Mouse (Mus musculus): Measurements from ENCODE around the gene Tmem179b.
A peak's percentile ranks its signal among the peaks of the same experiment; 100 is the strongest.
"Not testable (repeated sequence)": the region's sequence is repeated elsewhere in the genome, so short reads cannot be mapped to it uniquely, and the experiment has no call there.

The Tmem179b gene

DNA sequence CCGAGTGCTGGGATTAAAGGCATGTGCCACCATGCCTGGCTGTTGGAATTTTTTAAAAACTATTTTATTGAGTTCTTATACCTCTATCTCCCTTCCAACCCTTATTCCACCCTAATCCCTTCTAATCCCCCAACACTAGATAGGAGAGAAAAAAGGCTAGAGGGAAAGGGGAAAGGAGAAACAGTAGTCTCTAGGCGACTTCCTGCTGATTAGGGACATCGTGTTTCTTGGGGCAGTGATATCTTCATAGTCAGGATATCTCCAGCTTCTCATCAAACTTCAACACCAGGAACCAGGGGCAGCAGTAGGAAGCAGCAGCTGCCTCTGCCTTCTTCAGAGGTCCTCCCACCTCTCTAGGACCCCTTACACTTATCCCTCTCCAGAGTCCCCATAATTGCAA, 39.9 kb downstream of the Tmem179b start:
- DNase-seq (ENCODE audit: low spot score): no peak

DNA sequence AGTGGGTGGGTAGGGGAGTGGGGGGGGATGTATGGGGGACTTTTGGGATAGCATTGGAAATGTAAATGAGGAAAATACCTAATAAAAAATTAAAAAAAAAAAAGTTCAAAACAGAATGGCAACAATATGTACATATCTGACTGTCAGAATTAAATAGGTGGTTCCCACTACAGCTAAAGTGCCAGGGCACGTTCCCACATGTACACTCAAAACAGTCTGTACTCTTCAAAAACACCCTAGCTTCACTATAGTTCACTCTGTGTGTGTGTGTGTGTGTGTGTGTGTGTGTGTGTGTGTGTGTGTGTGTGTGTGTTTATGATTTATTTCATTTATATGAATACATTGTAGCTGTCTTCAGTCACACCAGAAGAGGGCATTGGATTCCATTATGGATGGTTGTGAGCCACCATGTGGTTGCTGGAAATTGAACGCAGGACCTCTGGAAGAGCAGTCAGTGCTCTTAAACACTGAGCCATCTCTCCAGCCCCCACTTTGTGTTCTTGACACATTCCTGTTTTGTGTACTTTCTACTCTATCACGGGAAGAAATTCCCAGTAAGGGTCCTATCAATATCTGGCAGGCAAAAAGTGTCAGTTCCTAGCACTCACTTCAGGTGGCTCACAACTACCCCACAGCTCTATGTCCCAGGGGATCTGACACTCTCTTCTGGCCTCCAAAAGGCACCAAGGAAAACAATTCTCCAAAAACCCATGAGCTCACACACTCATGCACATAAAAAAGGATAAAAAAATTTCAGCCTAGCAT, 45.8 kb downstream of the Tmem179b start:
- DNase-seq (ENCODE audit: low spot score): not testable (repeated sequence)

DNA sequence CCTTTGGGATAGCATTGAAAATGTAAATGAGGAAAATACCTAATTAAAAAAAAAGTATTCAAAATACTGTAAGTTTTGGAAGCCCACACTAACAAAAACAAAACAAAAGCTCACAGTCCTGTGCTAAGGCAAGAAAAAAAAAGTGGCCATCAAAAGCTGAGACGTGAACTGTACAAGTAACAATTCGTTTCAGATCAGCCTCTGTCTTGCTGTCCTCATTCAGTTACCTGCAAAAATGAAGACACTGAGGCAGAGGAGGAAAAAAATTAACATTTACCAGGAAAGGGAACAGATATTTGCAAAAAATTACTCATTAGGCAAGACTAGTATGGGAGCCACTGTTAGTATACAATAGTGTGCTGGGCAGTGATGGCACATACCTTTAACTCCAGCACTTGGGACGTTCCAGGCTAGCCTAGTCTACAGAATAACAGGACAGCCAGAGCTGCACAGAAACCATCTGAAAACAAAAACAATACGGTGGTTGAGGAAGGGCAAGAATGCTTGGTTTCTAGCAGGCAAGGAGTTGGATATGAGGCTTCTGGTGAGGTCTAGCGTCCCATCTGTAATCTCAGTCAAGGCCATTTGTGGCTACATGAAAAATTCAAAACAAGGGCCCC, 46.7 kb downstream of the Tmem179b start:
- DNase-seq (ENCODE audit: low spot score): no peak

DNA sequence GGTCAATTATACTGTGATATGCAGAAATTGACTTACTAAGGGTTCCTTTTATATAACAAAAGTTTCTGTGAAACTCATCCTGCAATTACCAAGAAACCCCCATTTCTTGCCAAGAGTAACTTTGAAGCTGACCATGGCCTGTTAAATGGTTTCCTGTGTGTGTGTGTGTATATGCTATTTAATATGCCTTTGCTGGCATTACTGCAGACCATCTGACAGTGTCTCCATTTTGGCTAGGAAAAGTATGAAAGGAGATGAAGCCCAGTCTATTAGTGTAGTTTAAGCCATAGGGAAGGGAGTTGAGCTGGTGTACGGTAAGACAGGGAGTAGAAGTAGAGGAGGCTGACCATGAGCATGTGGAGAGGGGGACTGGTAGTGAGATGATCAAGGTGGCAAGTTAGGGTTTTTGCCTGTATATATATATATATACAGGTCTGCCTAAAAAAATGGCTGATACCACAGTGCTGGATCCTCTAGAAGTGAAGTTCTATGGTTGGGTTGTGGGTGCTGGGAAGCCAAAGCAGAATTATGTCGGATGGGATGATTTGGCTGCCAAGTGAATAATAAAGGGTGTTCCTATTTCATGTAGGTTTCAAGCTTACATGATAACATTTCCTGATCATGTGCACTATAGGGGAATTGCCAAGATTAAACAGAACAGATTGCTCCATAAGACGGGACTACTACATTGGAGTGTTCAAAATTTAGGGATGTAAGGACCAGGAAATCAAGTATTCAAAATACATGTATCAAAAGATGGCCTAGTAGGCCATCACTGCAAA, 47.5 kb downstream of the Tmem179b start:
- no peak for DNase-seq (ENCODE audit: low spot score)

DNA sequence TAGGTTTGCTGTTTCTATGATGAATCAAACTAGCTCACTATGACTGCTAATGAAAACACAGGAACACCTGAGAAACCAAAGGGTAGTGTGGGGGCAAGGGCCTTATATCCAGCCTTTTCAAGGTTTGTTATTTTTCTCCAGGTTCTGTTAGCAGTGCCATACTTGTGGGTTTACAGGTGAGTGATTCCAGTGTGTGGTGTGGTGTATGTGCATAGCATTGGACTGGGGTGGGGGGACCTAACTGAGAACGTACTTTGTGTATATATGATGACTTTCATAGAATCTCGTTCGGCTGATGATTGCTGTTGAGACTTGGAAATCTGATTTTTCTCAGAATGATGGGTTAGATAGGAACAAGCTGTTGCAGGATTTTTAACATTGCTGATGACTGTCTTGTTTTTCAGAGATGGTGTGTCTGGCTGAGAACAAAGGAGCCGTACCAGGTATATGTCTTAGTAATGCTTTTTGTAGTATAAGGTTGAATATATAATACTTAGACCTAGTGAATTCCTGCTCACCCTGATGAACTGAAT, 49.1 kb downstream of the Tmem179b start:
- DNase-seq (ENCODE audit: low spot score): no peak

DNA sequence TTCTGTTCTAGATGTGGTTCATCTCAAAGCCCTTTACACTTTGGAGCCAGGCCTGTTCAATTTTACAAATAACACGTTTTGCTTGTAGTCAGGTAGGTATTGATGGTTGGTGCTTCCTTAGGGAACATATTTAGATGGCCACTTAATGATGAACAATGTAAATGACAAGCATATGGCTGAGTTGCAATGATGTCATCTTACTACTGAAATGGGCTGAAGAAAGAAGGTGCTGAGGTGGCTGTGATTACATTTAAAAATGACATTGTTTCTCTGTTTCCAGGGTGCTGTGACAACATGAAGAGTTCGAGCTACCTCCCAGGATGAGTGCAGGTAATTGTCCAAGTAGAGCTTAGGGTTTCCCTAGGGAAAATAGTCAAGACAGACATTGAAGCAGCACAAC, 49.9 kb downstream of the Tmem179b start:
- no peak for DNase-seq (ENCODE audit: low spot score)

DNA sequence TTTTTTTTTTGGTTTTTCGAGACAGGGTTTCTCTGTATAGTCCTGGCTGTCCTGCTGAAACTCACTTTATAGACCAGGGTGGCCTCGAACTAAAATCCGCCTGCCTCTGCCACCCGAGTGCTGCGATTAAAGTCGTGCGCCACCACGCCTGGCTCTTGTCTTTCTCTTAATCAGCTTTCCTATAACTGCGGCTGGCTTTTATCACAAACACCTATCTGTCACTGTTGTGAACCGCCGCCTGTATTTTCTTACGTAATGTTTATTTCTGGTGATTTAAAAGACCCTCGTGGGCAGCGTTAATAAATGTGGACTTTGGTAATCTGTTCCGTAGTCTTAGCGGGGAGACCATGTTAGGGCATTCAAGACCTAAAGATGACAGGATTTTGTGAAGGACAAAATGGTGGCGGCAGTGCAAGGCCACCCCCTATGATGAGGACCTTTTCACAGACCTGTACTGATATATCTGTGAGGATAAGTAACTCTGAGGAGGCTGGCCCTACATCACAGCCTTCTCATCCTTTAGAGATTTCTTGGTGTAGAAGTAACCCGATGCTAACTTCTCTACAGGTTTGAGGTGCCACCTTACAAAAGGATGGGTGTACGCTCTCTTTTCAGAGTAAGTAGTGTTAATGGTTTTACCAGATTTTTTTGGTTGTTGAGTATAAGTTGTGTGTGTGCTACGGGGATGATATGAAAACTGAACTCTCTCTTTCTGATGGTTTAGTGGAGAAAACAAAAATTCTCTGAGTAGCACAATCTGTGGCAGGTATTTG, 50.5 kb downstream of the Tmem179b start:
- DNase-seq (ENCODE audit: low spot score): no peak

DNA sequence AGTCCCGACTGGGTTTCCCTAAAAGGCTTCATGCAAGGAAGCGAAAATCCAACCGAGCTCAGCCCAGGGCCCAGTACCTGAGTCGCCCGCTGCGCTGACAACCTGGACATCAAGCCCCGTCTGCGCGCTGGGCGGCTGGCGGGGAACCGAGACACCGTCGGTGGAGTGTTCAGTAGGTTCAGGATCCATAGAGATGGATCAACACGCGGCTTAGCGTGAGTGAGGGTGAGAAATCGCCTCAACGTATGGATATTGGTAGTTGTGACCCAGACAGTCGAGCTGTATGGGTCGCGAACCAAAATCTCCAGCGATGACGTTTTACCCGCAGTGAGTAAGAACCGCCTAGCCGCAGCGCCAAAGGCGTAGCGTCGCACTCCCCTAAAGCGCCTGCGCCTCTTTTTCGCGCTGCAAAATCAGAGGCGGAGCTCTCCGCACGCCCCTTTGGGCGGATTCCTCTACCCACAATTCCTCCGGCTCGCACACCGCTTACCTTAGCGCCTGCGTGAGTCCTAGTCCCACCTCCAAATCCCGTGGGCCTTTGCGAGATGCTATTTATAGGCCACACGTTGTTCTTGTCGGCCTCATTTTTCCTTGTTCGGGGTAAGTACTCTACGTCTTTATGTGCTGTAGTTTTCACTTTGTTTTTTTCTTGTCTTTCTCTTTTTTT, 51.2 kb downstream of the Tmem179b start, which contains the start of gene Slc3a2:
Gene Slc3a2 (minus strand): TSS at position 463 of the 667 bp plus-strand sequence.
- peak; percentile 95 for DNase-seq (ENCODE audit: low spot score)

DNA sequence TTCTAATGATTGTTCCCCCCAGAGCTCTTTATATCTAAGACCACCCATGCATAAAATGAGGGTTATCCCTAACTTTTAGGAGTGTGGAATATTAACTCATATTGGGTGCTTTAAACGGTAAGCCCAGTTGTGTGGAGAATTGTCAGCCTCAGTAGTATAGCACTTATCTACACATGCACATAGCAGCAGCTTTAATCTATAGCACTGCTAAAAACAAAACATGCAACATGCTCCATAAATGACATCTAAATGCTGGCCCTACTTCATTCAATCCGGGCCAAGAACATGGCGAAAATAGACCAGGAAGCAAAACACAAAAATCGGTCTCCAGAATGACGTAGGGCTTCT, 51.7 kb downstream of the Tmem179b start:
- DNase-seq (ENCODE audit: low spot score): no peak

Data from urinary bladder, postnatal 14 days (tissue).